Mouse (Mus musculus) cerebellum, adult 18-20 months (tissue): ENCODE measurements at regions not wholly inside any gene's neighbourhood (a gene's known extent, or its start where the extent isn't known, plus 50 kb on each side); places are given as distances from the start of the nearest gene placed in this dataset.
A peak's percentile ranks its signal among the peaks of the same experiment; 100 is the strongest.

Experiments
- DNase-seq, 2 experiments: peaks; one replicate each; pipeline ENCODE4 v3.0.0; 2021

- DNase-seq: no peak
Observed at GRCm38 (mm10) chr2:173368899-173369298, 92.6 kb upstream of the Pmepa1 start.

GRCm38 (mm10) chr2:173376926-173377325 is 100.6 kb upstream of the Pmepa1 start:
- no peak for DNase-seq

GRCm38 (mm10) chr2:173377497-173378257 is 101.3 kb upstream of the Pmepa1 start:
- DNase-seq: no peak

- no peak for DNase-seq
Observed at GRCm38 (mm10) chr2:173379736-173380135, 103.4 kb upstream of the Pmepa1 start.

GRCm38 (mm10) chr2:173380341-173380761 is 104.0 kb upstream of the Pmepa1 start:
- DNase-seq: no peak

- DNase-seq: no peak
Observed at GRCm38 (mm10) chr2:173382176-173382813, 106.0 kb upstream of the Pmepa1 start.

GRCm38 (mm10) chr2:173384935-173385586 is 108.7 kb upstream of the Pmepa1 start:
- DNase-seq: no peak

GRCm38 (mm10) chr2:173385722-173386141 is 109.4 kb upstream of the Pmepa1 start:
- no peak for DNase-seq

GRCm38 (mm10) chr2:173388140-173388539 is 111.8 kb upstream of the Pmepa1 start:
- DNase-seq: no peak

GRCm38 (mm10) chr2:173392557-173393323 is 116.4 kb upstream of the Pmepa1 start:
- DNase-seq: no peak

- no peak for DNase-seq
Observed at GRCm38 (mm10) chr2:173393324-173393592, 116.9 kb upstream of the Pmepa1 start.

GRCm38 (mm10) chr2:173395526-173395925 is 119.2 kb upstream of the Pmepa1 start:
- DNase-seq: no peak

- DNase-seq: no peak
Observed at GRCm38 (mm10) chr2:173397846-173398331, 121.6 kb upstream of the Pmepa1 start.

- DNase-seq: no peak
Observed at GRCm38 (mm10) chr2:173405629-173406028, 116.8 kb upstream of the 1700021F07Rik start.

GRCm38 (mm10) chr2:173406344-173407094 is 115.9 kb upstream of the 1700021F07Rik start:
- no peak for DNase-seq

- no peak for DNase-seq
Observed at GRCm38 (mm10) chr2:173407133-173407532, 115.3 kb upstream of the 1700021F07Rik start.

GRCm38 (mm10) chr2:173408681-173409081 is 113.7 kb upstream of the 1700021F07Rik start:
- DNase-seq: no peak

GRCm38 (mm10) chr2:173409433-173409832 is 113.0 kb upstream of the 1700021F07Rik start:
- DNase-seq: no peak

GRCm38 (mm10) chr2:173413906-173414656 is 108.3 kb upstream of the 1700021F07Rik start:
- peak; percentile 7 to 12 for DNase-seq

- DNase-seq: no peak
Observed at GRCm38 (mm10) chr2:173415429-173415828, 107.0 kb upstream of the 1700021F07Rik start.

GRCm38 (mm10) chr2:173416921-173417320 is 105.5 kb upstream of the 1700021F07Rik start:
- no peak for DNase-seq

- DNase-seq: no peak
Observed at GRCm38 (mm10) chr2:173418951-173419350, 103.4 kb upstream of the 1700021F07Rik start.
